Mouse (Mus musculus): Measurements from ENCODE around the gene Ifna16. TPM values are rescaled to one million over a fixed set of nuclear protein-coding genes. Genes with fewer than 3 reads are reported as not detected.

Ifna16 gene
- polyA plus RNA-seq, 1 experiment from 2014 or later = not detected

DNA sequence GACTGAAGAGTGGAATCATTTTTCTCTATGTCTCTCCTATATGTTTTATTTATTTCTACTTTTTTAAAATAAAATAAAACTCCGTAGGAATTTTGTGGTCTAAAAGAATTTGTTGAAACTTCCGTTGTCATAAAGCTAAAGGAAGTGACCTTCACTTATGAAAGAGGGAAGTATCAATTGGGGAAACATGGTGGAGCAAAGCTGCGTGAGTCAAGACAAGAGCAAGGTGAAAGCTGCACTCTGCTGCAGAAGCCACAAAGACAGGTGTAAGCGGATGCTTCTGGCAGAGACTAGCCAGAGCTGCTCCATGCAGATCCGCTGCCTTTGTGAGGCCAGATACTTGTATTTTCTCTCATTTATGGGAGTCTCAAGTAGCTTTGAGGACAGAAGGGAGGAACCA, 22.1 kb upstream of the Ifna16 start:
- 72% methylated on average over 5 of the region's 5 CpGs for WGBS
- Histone ChIP-seq H3K4me3 (ENCODE audit: low read length) (no peak overlapping the region), H3K9me3 (ENCODE audit: control insufficient read depth, low read length) (no peaks in the 10 kb centered on the region), H3K4me2 (ENCODE audit: low read depth, low read length) (no peak overlapping the region), H3K36me3 (ENCODE audit: control insufficient read depth, insufficient read depth, low read length) (no peaks in the 10 kb centered on the region), H3K4me1 (ENCODE audit: control insufficient read depth, insufficient read depth, low read length) (no peaks in the 10 kb centered on the region), H3K27me3 (replicated peaks; ENCODE audit: control insufficient read depth, insufficient read depth, low read length) (no peaks in the 10 kb centered on the region), H3K27ac (ENCODE audit: low read length) (no peak overlapping the region), H3K9ac (ENCODE audit: low read depth, low read length) (no peak overlapping the region)
- no peak for ATAC-seq

DNA sequence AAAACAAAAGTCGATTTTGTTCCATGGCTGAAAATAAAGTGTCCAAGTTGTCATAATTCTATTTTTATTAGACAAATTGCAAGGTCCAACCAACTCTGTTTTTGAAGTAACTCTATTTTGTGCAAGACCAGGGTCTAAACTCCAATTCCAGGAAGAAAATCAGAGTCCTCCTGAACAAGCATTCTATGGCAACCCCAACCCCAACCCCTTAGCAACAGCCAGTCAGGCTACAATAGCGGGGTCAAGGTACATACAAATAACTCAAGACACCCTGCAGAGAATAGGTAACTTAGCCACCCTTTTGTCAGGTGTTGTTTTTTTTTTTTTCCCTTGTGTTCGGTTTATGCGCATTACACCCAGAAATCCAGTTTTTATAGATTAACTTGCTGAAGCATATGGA, 21.0 kb upstream of the Ifna16 start:
- no peak for ATAC-seq
- no peak overlapping the region for H3K4me3 ChIP-seq (ENCODE audit: low read length)
- H3K9me3 ChIP-seq (ENCODE audit: control insufficient read depth, low read length) = no peaks in the 10 kb centered on the region
- H3K27me3 ChIP-seq (replicated peaks; ENCODE audit: control insufficient read depth, insufficient read depth, low read length) = no peaks in the 10 kb centered on the region
- no peaks in the 10 kb centered on the region for H3K4me1 ChIP-seq (ENCODE audit: control insufficient read depth, insufficient read depth, low read length)
- H3K36me3 ChIP-seq (ENCODE audit: control insufficient read depth, insufficient read depth, low read length) = no peaks in the 10 kb centered on the region
- H3K9ac ChIP-seq (ENCODE audit: low read depth, low read length) = no peak overlapping the region
- H3K27ac ChIP-seq (ENCODE audit: low read length) = no peak overlapping the region
- H3K4me2 ChIP-seq (ENCODE audit: low read depth, low read length) = no peak overlapping the region
- WGBS = 74% methylated on average over 4 of the region's 4 CpGs

DNA sequence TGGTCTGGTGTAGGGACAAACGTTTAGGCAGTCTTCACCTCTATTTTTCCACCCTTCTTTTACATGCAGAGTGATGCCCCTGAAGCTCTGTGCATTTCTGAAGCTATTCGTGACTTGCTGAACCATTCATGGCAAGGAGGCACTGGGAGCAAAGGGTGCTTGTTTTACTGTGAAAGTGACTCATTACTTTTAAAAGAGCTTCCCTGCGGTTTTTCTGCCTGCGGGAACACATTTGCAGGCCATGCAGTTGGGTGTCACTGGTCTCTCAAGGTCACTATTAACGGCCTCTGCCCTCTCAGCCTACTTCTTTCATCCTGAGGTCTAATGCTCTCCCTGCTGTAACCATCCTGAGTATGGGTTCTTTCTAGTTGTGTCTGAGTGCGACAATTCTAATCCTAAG, 20.4 kb upstream of the Ifna16 start:
- Histone ChIP-seq H3K27ac (ENCODE audit: low read length) (no peak overlapping the region), H3K9me3 (ENCODE audit: control insufficient read depth, low read length) (no peaks in the 10 kb centered on the region), H3K9ac (ENCODE audit: low read depth, low read length) (no peak overlapping the region), H3K4me3 (ENCODE audit: low read length) (no peak overlapping the region), H3K36me3 (ENCODE audit: control insufficient read depth, insufficient read depth, low read length) (no peaks in the 10 kb centered on the region), H3K4me1 (ENCODE audit: control insufficient read depth, insufficient read depth, low read length) (no peaks in the 10 kb centered on the region), H3K27me3 (replicated peaks; ENCODE audit: control insufficient read depth, insufficient read depth, low read length) (no peaks in the 10 kb centered on the region), H3K4me2 (ENCODE audit: low read depth, low read length) (no peak overlapping the region)
- no peak for ATAC-seq
- WGBS = 56% methylated on average over 6 of the region's 6 CpGs

DNA sequence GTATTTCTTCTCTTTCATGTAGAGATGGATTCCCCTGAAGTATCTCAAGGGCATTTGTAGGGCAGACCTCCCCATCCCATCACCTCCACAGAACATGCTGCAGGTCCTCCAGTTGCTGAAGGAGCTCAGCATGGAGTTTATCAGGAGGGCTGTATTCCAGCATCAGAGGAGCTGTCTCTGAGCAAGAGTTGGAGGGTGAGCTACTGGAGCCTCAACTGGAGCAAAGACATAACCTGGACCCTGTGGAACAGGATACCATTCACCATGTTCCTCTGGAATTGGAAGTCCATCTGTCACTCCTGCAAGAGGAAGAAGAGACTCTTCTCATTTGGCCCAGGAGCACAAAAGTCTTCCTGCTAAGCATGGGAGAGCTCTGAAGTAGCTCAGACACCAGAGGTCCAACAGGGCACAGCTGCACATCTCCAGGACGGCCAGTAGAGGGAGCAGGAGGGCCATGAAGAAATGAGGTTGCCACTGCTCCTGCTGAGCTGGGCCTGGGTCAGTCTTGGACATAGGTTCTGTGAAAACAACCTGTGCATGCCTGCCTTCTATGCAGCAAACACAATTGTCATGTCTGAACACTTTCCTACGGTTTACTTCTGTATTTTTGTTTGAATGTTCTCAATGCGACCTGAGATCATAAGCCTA, 19.6 kb upstream of the Ifna16 start:
- Histone ChIP-seq H3K36me3 (ENCODE audit: control insufficient read depth, insufficient read depth, low read length) (no peaks in the 10 kb centered on the region), H3K27ac (ENCODE audit: low read length) (no peak overlapping the region), H3K9ac (ENCODE audit: low read depth, low read length) (no peak overlapping the region), H3K4me3 (ENCODE audit: low read length) (no peak overlapping the region), H3K4me2 (ENCODE audit: low read depth, low read length) (no peak overlapping the region), H3K4me1 (ENCODE audit: control insufficient read depth, insufficient read depth, low read length) (no peaks in the 10 kb centered on the region), H3K27me3 (replicated peaks; ENCODE audit: control insufficient read depth, insufficient read depth, low read length) (no peaks in the 10 kb centered on the region), H3K9me3 (ENCODE audit: control insufficient read depth, low read length) (no peaks in the 10 kb centered on the region)
- peak; percentile 86 for ATAC-seq
- WGBS = 16% methylated on average over 3 of the region's 3 CpGs

DNA sequence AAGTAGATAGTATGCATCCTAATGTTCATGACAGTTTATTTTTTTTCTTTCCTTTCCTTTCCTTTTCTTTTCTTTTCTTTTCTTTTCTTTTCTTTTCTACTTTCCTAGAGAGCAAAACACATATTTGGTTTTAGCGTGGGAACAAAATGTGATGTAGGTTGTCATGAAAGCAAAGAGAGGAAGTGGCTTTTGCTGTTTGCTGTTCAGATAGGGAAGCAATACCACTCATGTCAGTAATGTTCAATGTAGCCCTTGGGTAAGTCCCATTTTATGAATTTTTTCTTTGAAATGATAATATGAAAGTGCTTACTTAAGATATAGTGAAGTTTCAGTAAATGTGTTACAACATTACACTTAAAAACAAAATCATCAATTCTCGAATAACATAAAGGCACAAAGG, 16.7 kb upstream of the Ifna16 start:
- no peak for ATAC-seq
- Histone ChIP-seq H3K4me3 (ENCODE audit: low read length) (no peak overlapping the region), H3K27ac (ENCODE audit: low read length) (no peak overlapping the region), H3K4me1 (ENCODE audit: control insufficient read depth, insufficient read depth, low read length) (no peaks in the 10 kb centered on the region), H3K4me2 (ENCODE audit: low read depth, low read length) (no peak overlapping the region), H3K9me3 (ENCODE audit: control insufficient read depth, low read length) (no peaks in the 10 kb centered on the region), H3K27me3 (replicated peaks; ENCODE audit: control insufficient read depth, insufficient read depth, low read length) (no peaks in the 10 kb centered on the region), H3K36me3 (ENCODE audit: control insufficient read depth, insufficient read depth, low read length) (no peaks in the 10 kb centered on the region), H3K9ac (ENCODE audit: low read depth, low read length) (no peak overlapping the region)
- 85% methylated on average over 2 of the region's 2 CpGs for WGBS

DNA sequence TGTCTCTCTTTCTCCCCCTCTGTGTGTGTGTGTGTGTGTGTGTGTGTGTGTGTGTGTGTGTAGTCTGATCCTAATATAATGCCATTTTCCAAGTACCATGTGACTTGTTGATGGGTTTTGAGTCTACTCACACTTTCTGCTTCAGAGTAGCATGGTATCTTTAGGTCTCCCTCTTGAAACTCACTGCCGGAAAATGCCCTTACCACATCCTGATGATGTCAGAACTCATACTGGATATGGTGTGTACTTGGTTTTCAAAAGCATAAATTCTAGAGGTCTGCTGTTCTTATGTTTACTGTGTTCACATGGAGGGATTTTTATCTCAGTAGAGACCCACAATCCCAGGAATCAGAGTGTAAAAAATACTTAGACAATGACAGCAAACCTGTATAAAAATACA, 15.8 kb upstream of the Ifna16 start:
- Histone ChIP-seq H3K36me3 (ENCODE audit: control insufficient read depth, insufficient read depth, low read length) (no peaks in the 10 kb centered on the region), H3K4me3 (ENCODE audit: low read length) (no peak overlapping the region), H3K4me1 (ENCODE audit: control insufficient read depth, insufficient read depth, low read length) (no peaks in the 10 kb centered on the region), H3K4me2 (ENCODE audit: low read depth, low read length) (no peak overlapping the region), H3K27me3 (replicated peaks; ENCODE audit: control insufficient read depth, insufficient read depth, low read length) (no peaks in the 10 kb centered on the region), H3K9me3 (ENCODE audit: control insufficient read depth, low read length) (no peaks in the 10 kb centered on the region), H3K27ac (ENCODE audit: low read length) (no peak overlapping the region), H3K9ac (ENCODE audit: low read depth, low read length) (no peak overlapping the region)
- no peak for ATAC-seq
- 74% methylated on average over 1 of the region's 1 CpGs for WGBS

DNA sequence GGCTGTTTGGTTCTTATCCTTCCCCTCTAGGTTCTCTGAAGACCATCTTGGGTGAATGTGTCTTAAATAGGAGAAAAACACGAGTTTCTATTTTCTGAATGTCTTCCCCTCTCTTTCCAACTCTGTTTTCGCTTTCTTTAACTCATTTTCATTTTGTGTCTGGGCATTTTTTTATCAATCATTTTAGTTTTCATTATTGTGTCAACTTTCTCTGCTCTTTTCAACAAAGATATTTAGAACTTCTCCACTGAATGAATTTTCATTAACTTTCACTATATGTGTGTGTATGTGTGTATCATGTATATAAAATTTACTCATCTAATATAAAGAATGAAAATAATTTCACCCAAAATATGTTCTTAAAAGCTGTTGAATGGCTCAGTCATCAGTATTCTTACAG, 14.5 kb upstream of the Ifna16 start, which contains the start of gene Ifnab:
Gene Ifnab (minus strand): TSS at position 101 of the 400 bp plus-strand sequence.
- Histone ChIP-seq H3K27me3 (replicated peaks; ENCODE audit: control insufficient read depth, insufficient read depth, low read length) (no peaks in the 10 kb centered on the region), H3K4me1 (ENCODE audit: control insufficient read depth, insufficient read depth, low read length) (no peaks in the 10 kb centered on the region), H3K9me3 (ENCODE audit: control insufficient read depth, low read length) (no peaks in the 10 kb centered on the region), H3K9ac (ENCODE audit: low read depth, low read length) (no peak within 1 kb of the TSS), H3K4me3 (ENCODE audit: low read length) (no peak within 1 kb of the TSS), H3K27ac (ENCODE audit: low read length) (no peak within 1 kb of the TSS), H3K4me2 (ENCODE audit: low read depth, low read length) (no peak within 1 kb of the TSS), H3K36me3 (ENCODE audit: control insufficient read depth, insufficient read depth, low read length) (no peaks in the 10 kb centered on the region)
- ATAC-seq = no peak
- 62% methylated on average over 2 of the region's 2 CpGs for WGBS

DNA sequence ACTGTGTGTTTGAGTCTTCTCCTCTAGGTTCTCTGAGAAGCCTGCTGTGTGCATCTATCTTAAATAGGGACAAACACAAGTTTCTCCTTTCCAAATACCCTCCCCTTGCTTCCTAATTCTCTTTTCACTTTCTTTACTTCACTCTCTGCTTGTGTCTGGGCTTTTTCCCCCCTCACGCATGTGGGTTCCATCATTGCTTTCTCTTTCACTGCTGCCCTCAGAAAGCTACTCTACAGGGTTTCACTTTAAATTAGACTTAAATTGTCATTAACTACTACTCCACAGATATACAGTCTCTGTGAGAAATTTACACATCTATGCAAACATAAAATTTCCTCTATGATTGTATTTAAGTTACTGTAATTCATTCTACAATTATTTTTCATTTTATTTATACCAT, 7.1 kb upstream of the Ifna16 start, which contains the start of gene Ifna2:
Gene Ifna2 (minus strand): TSS at position 101 of the 400 bp plus-strand sequence.
- Histone ChIP-seq H3K27ac (ENCODE audit: low read length) (no peak within 1 kb of the TSS), H3K4me1 (ENCODE audit: control insufficient read depth, insufficient read depth, low read length) (no peaks in the 10 kb centered on the region), H3K9ac (ENCODE audit: low read depth, low read length) (no peak within 1 kb of the TSS), H3K4me3 (ENCODE audit: low read length) (no peak within 1 kb of the TSS), H3K27me3 (replicated peaks; ENCODE audit: control insufficient read depth, insufficient read depth, low read length) (no peaks in the 10 kb centered on the region), H3K4me2 (ENCODE audit: low read depth, low read length) (no peak within 1 kb of the TSS), H3K36me3 (ENCODE audit: control insufficient read depth, insufficient read depth, low read length) (no peaks in the 10 kb centered on the region), H3K9me3 (ENCODE audit: control insufficient read depth, low read length) (no peaks in the 10 kb centered on the region)
- WGBS = 89% methylated on average over 1 of the region's 1 CpGs
- no peak for ATAC-seq

DNA sequence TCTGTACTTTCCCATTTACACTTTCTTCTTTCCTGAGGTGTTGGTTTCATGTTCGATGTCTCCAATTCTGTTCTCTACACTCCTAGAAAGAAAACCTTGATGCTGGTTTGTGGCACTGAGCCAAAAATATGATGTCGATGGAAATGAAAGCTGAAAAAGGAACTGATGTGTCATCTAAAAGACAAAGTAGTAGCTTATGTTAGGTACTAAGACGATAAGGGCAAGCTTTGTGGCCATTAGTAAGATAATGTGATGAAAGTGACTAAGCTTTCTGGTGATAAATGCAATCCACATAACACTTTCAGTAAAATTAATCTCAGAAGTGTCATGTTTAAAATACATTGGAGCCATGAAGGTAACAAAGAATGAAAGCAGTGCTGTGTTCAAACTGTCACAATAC, 4.6 kb upstream of the Ifna16 start:
- ATAC-seq = no peak
- H3K9ac ChIP-seq (ENCODE audit: low read depth, low read length) = no peak overlapping the region
- 66% methylated on average over 3 of the region's 3 CpGs for WGBS

DNA sequence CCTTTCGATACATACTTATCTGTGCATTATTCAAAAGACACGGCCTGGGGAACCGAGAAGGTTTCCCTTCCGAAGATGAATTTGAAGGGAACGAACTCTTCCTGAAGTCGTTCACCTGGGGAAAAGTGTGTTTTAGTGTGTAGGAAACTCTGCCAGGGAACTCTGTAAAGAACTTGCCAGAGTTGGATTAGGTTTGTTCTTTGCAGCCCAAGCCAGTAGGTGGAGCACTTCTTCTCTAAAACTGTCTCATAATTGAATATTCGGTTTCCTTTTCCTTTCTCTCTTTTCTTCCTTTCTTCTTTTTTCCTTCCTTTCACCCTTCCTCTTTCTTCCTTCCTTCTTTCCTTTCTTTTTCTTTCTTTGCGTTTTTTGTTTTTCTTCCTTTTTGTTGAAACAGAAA, 3.6 kb upstream of the Ifna16 start:
- Histone ChIP-seq H3K27ac (ENCODE audit: low read length) (no peak overlapping the region), H3K9me3 (ENCODE audit: control insufficient read depth, low read length) (no peaks in the 10 kb centered on the region), H3K4me1 (ENCODE audit: control insufficient read depth, insufficient read depth, low read length) (no peaks in the 10 kb centered on the region), H3K4me3 (ENCODE audit: low read length) (no peak overlapping the region), H3K27me3 (replicated peaks; ENCODE audit: control insufficient read depth, insufficient read depth, low read length) (no peaks in the 10 kb centered on the region), H3K4me2 (ENCODE audit: low read depth, low read length) (no peak overlapping the region), H3K9ac (ENCODE audit: low read depth, low read length) (no peak overlapping the region), H3K36me3 (ENCODE audit: control insufficient read depth, insufficient read depth, low read length) (no peaks in the 10 kb centered on the region)
- WGBS = 47% methylated on average over 8 of the region's 8 CpGs
- ATAC-seq = no peak

More for the DNA sequence above, 4.6 kb upstream of the Ifna16 start:
- no peaks in the 10 kb centered on the region for H3K9me3 ChIP-seq (ENCODE audit: control insufficient read depth, low read length)
- no peaks in the 10 kb centered on the region for H3K36me3 ChIP-seq (ENCODE audit: control insufficient read depth, insufficient read depth, low read length)
- H3K27me3 ChIP-seq (replicated peaks; ENCODE audit: control insufficient read depth, insufficient read depth, low read length) = no peaks in the 10 kb centered on the region
- H3K4me3 ChIP-seq (ENCODE audit: low read length) = no peak overlapping the region
- H3K4me2 ChIP-seq (ENCODE audit: low read depth, low read length) = no peak overlapping the region
- no peaks in the 10 kb centered on the region for H3K4me1 ChIP-seq (ENCODE audit: control insufficient read depth, insufficient read depth, low read length)
- no peak overlapping the region for H3K27ac ChIP-seq (ENCODE audit: low read length)

Data from intestine, embryonic 16.5 days (tissue).